Mouse (Mus musculus): ENCODE measurements at regions not wholly inside any gene's neighbourhood (a gene's known extent, or its start where the extent isn't known, plus 50 kb on each side); places are given as distances from the start of the nearest gene placed in this dataset.

GRCm38 (mm10) chr17:68087149-68087548 is 83.2 kb upstream of the Arhgap28 start:
- no peak overlapping the region for H3K27ac ChIP-seq (ENCODE audit: low read depth, low read length)
- no peaks in the 10 kb centered on the region for H3K27me3 ChIP-seq (ENCODE audit: control insufficient read depth, insufficient read depth, low read length)
- no peaks in the 10 kb centered on the region for H3K36me3 ChIP-seq (ENCODE audit: control insufficient read depth, insufficient read depth, low read length)
- no peaks in the 10 kb centered on the region for H3K4me1 ChIP-seq (ENCODE audit: control insufficient read depth, insufficient read depth, low read length)
- WGBS, result 56% methylated on average over 1 of the region's 1 CpGs
- H3K9me3 ChIP-seq (ENCODE audit: control insufficient read depth, low read length), result no peaks in the 10 kb centered on the region
- H3K4me2 ChIP-seq (ENCODE audit: low read depth, low read length), result no peak overlapping the region
- no peak for ATAC-seq (ENCODE audit: low read depth)
- no peak overlapping the region for H3K4me3 ChIP-seq (ENCODE audit: low read depth, low read length)
- H3K9ac ChIP-seq (replicated peaks; ENCODE audit: low read depth, low read length), result no peak overlapping the region

GRCm38 (mm10) chr17:68089179-68089578 is 85.3 kb upstream of the Arhgap28 start:
- no peak overlapping the region for H3K27ac ChIP-seq (ENCODE audit: low read depth, low read length)
- H3K4me3 ChIP-seq (ENCODE audit: low read depth, low read length), result no peak overlapping the region
- no peak overlapping the region for H3K4me2 ChIP-seq (ENCODE audit: low read depth, low read length)
- no peak overlapping the region for H3K9ac ChIP-seq (replicated peaks; ENCODE audit: low read depth, low read length)
- no peaks in the 10 kb centered on the region for H3K27me3 ChIP-seq (ENCODE audit: control insufficient read depth, insufficient read depth, low read length)
- no peak for ATAC-seq (ENCODE audit: low read depth)
- H3K36me3 ChIP-seq (ENCODE audit: control insufficient read depth, insufficient read depth, low read length), result no peaks in the 10 kb centered on the region
- H3K9me3 ChIP-seq (ENCODE audit: control insufficient read depth, low read length), result no peaks in the 10 kb centered on the region
- H3K4me1 ChIP-seq (ENCODE audit: control insufficient read depth, insufficient read depth, low read length), result no peaks in the 10 kb centered on the region
- 88% methylated on average over 1 of the region's 1 CpGs for WGBS

DNA sequence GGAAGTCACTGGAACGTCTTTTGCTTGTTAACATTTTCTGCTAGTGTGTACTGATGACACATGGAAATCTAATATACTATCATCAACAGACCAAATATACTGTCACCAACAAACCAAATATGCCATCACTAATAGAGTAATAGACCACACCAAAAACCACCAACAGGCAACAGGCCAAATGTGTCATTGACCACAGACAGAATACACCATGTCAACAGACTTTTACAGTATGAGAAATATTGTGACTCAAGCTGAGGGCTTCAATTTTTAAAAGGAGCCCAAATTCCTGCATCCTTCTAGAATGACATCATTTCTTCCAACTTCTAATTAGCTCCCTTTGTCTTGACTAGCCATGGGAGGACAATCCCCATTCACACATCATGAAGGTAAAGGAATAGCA is 85.9 kb upstream of the Arhgap28 start:
- Histone ChIP-seq H3K4me3 (ENCODE audit: low read depth, low read length) (no peak overlapping the region), H3K36me3 (ENCODE audit: control insufficient read depth, insufficient read depth, low read length) (no peaks in the 10 kb centered on the region), H3K4me1 (ENCODE audit: control insufficient read depth, insufficient read depth, low read length) (no peaks in the 10 kb centered on the region), H3K27me3 (ENCODE audit: control insufficient read depth, insufficient read depth, low read length) (no peaks in the 10 kb centered on the region), H3K9ac (replicated peaks; ENCODE audit: low read depth, low read length) (no peak overlapping the region), H3K27ac (ENCODE audit: low read depth, low read length) (no peak overlapping the region), H3K9me3 (ENCODE audit: control insufficient read depth, low read length) (no peaks in the 10 kb centered on the region), H3K4me2 (ENCODE audit: low read depth, low read length) (no peak overlapping the region)
- ATAC-seq (ENCODE audit: low read depth), result no peak
- 76% methylated on average over 1 of the region's 1 CpGs for WGBS

- WGBS, result 71% methylated on average over 2 of the region's 2 CpGs
- no peak for ATAC-seq (ENCODE audit: low read depth)
- H3K9ac ChIP-seq (replicated peaks; ENCODE audit: low read depth, low read length), result no peak overlapping the region
Measured at GRCm38 (mm10) chr17:68096982-68097381, 93.1 kb upstream of the Arhgap28 start.

DNA sequence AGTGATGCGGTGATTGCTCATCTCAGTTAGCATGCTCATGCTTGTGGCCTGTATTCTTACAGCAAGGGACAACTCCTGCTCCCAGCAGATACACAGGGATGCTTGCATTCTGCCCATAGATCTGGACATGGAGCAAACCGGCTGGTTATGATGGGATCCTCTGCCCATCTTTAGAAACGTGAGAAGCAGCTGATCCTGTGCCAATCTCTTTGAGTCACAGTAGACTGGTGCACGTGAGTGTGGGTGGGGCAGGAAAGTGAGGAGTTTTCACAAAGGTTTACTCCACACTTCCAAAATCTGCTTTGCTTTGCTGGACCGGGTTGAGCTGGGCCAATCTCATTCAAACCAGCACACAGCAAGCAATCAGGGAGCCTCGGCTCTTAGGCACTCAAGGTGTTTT is 93.5 kb upstream of the Arhgap28 start:
- 85% methylated on average over 6 of the region's 6 CpGs for WGBS
- H3K27me3 ChIP-seq (ENCODE audit: control insufficient read depth, insufficient read depth, low read length), result no peaks in the 10 kb centered on the region
- no peaks in the 10 kb centered on the region for H3K36me3 ChIP-seq (ENCODE audit: control insufficient read depth, insufficient read depth, low read length)
- no peak overlapping the region for H3K4me2 ChIP-seq (ENCODE audit: low read depth, low read length)
- no peaks in the 10 kb centered on the region for H3K9me3 ChIP-seq (ENCODE audit: control insufficient read depth, low read length)
- H3K4me1 ChIP-seq (ENCODE audit: control insufficient read depth, insufficient read depth, low read length), result no peaks in the 10 kb centered on the region
- no peak overlapping the region for H3K27ac ChIP-seq (ENCODE audit: low read depth, low read length)
- no peak overlapping the region for H3K9ac ChIP-seq (replicated peaks; ENCODE audit: low read depth, low read length)
- H3K4me3 ChIP-seq (ENCODE audit: low read depth, low read length), result no peak overlapping the region
- no peak for ATAC-seq (ENCODE audit: low read depth)

More at GRCm38 (mm10) chr17:68096982-68097381, 93.1 kb upstream of the Arhgap28 start:
- Histone ChIP-seq H3K36me3 (ENCODE audit: control insufficient read depth, insufficient read depth, low read length) (no peaks in the 10 kb centered on the region), H3K27ac (ENCODE audit: low read depth, low read length) (no peak overlapping the region), H3K9me3 (ENCODE audit: control insufficient read depth, low read length) (no peaks in the 10 kb centered on the region), H3K4me2 (ENCODE audit: low read depth, low read length) (no peak overlapping the region), H3K4me1 (ENCODE audit: control insufficient read depth, insufficient read depth, low read length) (no peaks in the 10 kb centered on the region), H3K27me3 (ENCODE audit: control insufficient read depth, insufficient read depth, low read length) (no peaks in the 10 kb centered on the region), H3K4me3 (ENCODE audit: low read depth, low read length) (no peak overlapping the region)

DNA sequence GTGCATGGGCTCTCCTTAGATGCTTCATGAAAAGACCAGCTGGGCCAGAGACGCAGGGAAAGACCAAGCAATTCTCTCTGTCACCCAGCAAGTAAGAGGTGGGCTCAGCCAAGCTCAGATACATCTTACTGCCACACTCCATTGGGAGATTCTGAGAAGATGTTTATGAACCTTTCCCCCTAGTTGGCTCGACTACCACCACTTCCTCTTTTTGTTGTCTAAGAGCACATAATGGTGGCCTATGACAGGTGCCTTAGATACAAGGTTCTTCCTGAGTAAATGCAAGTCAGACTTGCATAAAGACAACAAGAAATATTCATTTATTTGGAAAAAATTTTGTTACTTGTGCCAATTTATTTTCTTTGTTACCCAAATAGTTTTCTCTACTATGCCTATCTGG is 96.2 kb upstream of the Arhgap28 start:
- WGBS, result 83% methylated on average over 2 of the region's 2 CpGs
- H3K9me3 ChIP-seq (ENCODE audit: control insufficient read depth, low read length), result no peaks in the 10 kb centered on the region
- H3K4me2 ChIP-seq (ENCODE audit: low read depth, low read length), result no peak overlapping the region
- no peak overlapping the region for H3K9ac ChIP-seq (replicated peaks; ENCODE audit: low read depth, low read length)
- no peaks in the 10 kb centered on the region for H3K4me1 ChIP-seq (ENCODE audit: control insufficient read depth, insufficient read depth, low read length)
- no peaks in the 10 kb centered on the region for H3K36me3 ChIP-seq (ENCODE audit: control insufficient read depth, insufficient read depth, low read length)
- no peaks in the 10 kb centered on the region for H3K27me3 ChIP-seq (ENCODE audit: control insufficient read depth, insufficient read depth, low read length)
- H3K4me3 ChIP-seq (ENCODE audit: low read depth, low read length), result no peak overlapping the region
- no peak for ATAC-seq (ENCODE audit: low read depth)
- no peak overlapping the region for H3K27ac ChIP-seq (ENCODE audit: low read depth, low read length)

DNA sequence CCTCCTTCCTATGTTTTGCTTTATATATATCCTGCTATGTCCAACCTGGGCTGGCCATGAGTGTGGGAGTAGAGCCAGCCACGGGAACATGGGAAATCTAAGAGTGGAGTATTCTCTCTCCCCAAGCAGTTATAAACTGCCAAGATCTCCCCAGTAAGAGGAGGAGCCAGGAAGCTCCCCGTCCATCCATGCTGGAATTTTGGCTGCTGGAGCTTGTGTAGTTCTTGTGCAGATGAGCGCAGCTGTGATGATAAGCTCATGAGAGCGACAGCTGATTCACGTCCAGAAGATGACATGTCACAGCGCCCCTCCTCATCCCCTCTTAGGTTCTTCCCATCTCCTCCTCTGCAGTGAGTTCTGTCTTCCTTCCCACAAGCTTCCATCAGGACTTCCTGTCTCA is 99.4 kb upstream of the Arhgap28 start:
- H3K27me3 ChIP-seq (ENCODE audit: control insufficient read depth, insufficient read depth, low read length), result no peaks in the 10 kb centered on the region
- WGBS, result 77% methylated on average over 6 of the region's 6 CpGs
- no peak overlapping the region for H3K27ac ChIP-seq (ENCODE audit: low read depth, low read length)

DNA sequence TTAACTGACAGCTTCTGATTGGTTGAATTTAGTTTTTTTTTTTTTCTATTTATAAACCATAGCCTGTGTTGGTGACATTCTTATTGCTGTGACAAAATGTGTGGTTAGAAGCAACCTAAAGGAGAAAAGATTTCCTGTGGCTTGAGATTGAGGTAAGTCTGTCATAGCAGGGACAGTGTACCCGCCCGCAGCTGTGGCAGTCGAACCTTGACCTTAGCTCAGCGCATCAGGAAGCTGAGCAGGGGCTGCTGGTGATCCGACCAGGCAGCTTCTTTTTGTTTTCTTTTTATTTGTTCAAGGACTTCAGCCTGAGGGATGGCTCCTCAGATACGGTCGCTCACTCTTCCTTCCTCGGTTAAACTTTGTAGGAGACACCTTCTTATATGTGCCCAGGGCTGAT is 102.4 kb upstream of the Arhgap28 start:
- Histone ChIP-seq H3K4me1 (ENCODE audit: control insufficient read depth, insufficient read depth, low read length) (no peaks in the 10 kb centered on the region), H3K27me3 (ENCODE audit: control insufficient read depth, insufficient read depth, low read length) (no peaks in the 10 kb centered on the region), H3K9ac (replicated peaks; ENCODE audit: low read depth, low read length) (no peak overlapping the region), H3K4me3 (ENCODE audit: low read depth, low read length) (no peak overlapping the region), H3K4me2 (ENCODE audit: low read depth, low read length) (no peak overlapping the region), H3K27ac (ENCODE audit: low read depth, low read length) (no peak overlapping the region), H3K9me3 (ENCODE audit: control insufficient read depth, low read length) (no peaks in the 10 kb centered on the region), H3K36me3 (ENCODE audit: control insufficient read depth, insufficient read depth, low read length) (no peaks in the 10 kb centered on the region)
- no peak for ATAC-seq (ENCODE audit: low read depth)
- WGBS, result 69% methylated on average over 8 of the region's 8 CpGs

More for the DNA sequence above, 99.4 kb upstream of the Arhgap28 start:
- H3K4me1 ChIP-seq (ENCODE audit: control insufficient read depth, insufficient read depth, low read length), result no peaks in the 10 kb centered on the region
- no peak for ATAC-seq (ENCODE audit: low read depth)
- no peak overlapping the region for H3K4me2 ChIP-seq (ENCODE audit: low read depth, low read length)
- no peak overlapping the region for H3K4me3 ChIP-seq (ENCODE audit: low read depth, low read length)
- H3K9ac ChIP-seq (replicated peaks; ENCODE audit: low read depth, low read length), result no peak overlapping the region
- H3K9me3 ChIP-seq (ENCODE audit: control insufficient read depth, low read length), result no peaks in the 10 kb centered on the region
- no peaks in the 10 kb centered on the region for H3K36me3 ChIP-seq (ENCODE audit: control insufficient read depth, insufficient read depth, low read length)

DNA sequence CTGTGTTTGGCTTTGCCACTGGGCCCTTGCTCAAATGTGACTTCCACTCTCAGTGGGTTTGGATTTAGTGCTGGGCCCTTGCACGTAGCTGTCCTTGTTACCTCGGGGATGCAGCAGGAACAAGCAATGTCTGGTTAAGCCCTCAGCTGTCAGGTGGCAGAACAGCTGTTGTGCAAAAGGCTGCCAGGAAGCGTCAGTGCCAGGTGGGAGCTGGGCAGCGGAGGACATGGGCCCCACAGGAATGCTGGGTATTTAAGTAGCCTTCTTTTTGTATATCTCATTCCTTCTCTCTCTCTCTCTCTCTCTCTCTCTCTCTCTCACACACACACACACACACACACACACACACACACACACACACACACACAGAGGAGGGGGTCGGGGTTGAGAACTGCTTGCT is 104.0 kb upstream of the Arhgap28 start:
- no peaks in the 10 kb centered on the region for H3K27me3 ChIP-seq (ENCODE audit: control insufficient read depth, insufficient read depth, low read length)

More for the DNA sequence above, 104.0 kb upstream of the Arhgap28 start:
- WGBS, result 81% methylated on average over 5 of the region's 5 CpGs
- no peaks in the 10 kb centered on the region for H3K4me1 ChIP-seq (ENCODE audit: control insufficient read depth, insufficient read depth, low read length)
- H3K4me2 ChIP-seq (ENCODE audit: low read depth, low read length), result no peak overlapping the region
- no peaks in the 10 kb centered on the region for H3K36me3 ChIP-seq (ENCODE audit: control insufficient read depth, insufficient read depth, low read length)
- H3K9ac ChIP-seq (replicated peaks; ENCODE audit: low read depth, low read length), result no peak overlapping the region
- no peak for ATAC-seq (ENCODE audit: low read depth)
- no peak overlapping the region for H3K4me3 ChIP-seq (ENCODE audit: low read depth, low read length)
- no peak overlapping the region for H3K27ac ChIP-seq (ENCODE audit: low read depth, low read length)
- H3K9me3 ChIP-seq (ENCODE audit: control insufficient read depth, low read length), result no peaks in the 10 kb centered on the region
